In the genomic region with DNA sequence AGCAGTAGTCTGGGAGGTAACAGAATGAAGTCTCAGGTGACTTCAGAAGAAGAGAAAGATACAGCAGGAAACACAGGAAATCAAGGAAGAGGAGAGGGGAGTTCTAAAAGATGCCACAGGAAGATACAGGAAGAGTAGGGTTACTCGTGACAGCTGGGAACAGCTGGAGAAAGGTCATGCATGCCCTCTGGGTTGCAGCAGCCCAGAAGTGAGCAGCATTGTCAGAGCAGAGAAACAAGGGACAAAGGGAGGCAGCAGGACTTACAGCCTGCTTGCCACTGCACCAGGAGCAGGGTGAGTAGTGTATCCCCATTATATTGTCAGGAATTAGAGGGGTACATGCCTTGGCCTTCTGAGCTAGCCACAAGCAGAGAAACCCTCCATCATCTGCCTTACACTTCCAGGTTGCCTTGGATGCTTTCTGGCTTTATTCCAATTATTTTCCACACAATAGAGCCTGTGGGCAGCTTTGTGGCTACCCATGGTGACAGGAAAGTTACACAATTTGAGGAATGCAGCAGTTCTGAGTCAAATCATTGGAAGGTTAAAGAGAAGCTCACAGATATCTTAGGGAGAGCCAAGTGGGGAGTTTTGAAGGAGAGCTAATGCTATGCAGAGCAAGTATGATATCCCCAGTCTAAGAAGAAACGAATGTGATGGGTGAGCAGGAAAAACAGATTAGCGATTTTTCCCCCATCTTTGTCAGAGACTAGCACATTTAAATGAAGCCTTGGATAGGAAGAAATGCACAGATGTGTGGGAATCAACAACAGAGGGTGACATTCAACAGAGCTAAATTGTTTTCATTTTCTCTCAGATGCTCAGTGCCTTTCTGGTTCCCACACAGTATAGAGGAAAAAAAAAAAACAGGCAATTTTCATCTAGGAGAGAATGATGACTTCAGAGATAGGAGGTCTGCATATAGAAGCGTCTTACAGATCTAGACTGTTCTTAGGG, we compare ENCODE assay signal across 11 mouse cellular contexts.
DNase-seq lines count a peak whose midpoint lies in the region; ATAC-seq and TF ChIP-seq lines count a peak whose summit lies in the region.
"Had no signal": no experiment of that assay in that cellular context is flagged by ENCODE, and none has a peak within 500 bp of the region (broad histone marks: within the 10 kb centered on the region; RNA-seq: fewer than 3 reads in every experiment).

No protein-coding gene starts in this region.

- no peak overlapping the region for H3K4me2 ChIP-seq in embryonic facial prominence, embryonic 14.5 days (ENCODE audit: low read depth, low read length)
- H3K4me2 ChIP-seq in lung, embryonic 14.5 days, result no peak overlapping the region
- H3K4me2 ChIP-seq in intestine, postnatal 0 days (replicated peaks; ENCODE audit: low read depth), result no peak overlapping the region
- H3K4me2 ChIP-seq: heart, embryonic 11.5 days had no signal

- H3K27ac ChIP-seq in embryonic facial prominence, embryonic 14.5 days (replicated peaks; ENCODE audit: low read depth, low read length), result no peak overlapping the region
- H3K27ac ChIP-seq in embryonic facial prominence, embryonic 10.5 days (replicated peaks), result no peak overlapping the region
- no peak overlapping the region for H3K27ac ChIP-seq in lung, embryonic 14.5 days (ENCODE audit: low read depth)
- H3K27ac ChIP-seq in intestine, postnatal 0 days (ENCODE audit: low read depth, low read length), result no peak overlapping the region
- H3K27ac ChIP-seq in thymus, adult 2 months (ENCODE audit: control insufficient read depth, insufficient read depth, low read length), result no peak overlapping the region

- no peaks in the 10 kb centered on the region for H3K27me3 ChIP-seq in embryonic facial prominence, embryonic 14.5 days (replicated peaks; ENCODE audit: control insufficient read depth, insufficient read depth, low read length)
- H3K27me3 ChIP-seq in embryonic facial prominence, embryonic 10.5 days (replicated peaks; ENCODE audit: low read depth, poor library complexity, severe bottlenecking), result no peaks in the 10 kb centered on the region
- H3K27me3 ChIP-seq in lung, embryonic 14.5 days (ENCODE audit: insufficient read depth, low read length), result no peaks in the 10 kb centered on the region
- no peaks in the 10 kb centered on the region for H3K27me3 ChIP-seq in intestine, postnatal 0 days (replicated peaks; ENCODE audit: control insufficient read depth, insufficient read depth, low read length)
- no peaks in the 10 kb centered on the region for H3K27me3 ChIP-seq in thymus, adult 2 months (ENCODE audit: control insufficient read depth, insufficient read depth, low read length)

- no peaks in the 10 kb centered on the region for H3K9me3 ChIP-seq in embryonic facial prominence, embryonic 14.5 days (ENCODE audit: control insufficient read depth, low read length)
- H3K9me3 ChIP-seq in embryonic facial prominence, embryonic 10.5 days, result no peaks in the 10 kb centered on the region
- H3K9me3 ChIP-seq in lung, embryonic 14.5 days (ENCODE audit: low read depth, low read length), result no peaks in the 10 kb centered on the region
- no peaks in the 10 kb centered on the region for H3K9me3 ChIP-seq in intestine, postnatal 0 days (ENCODE audit: control insufficient read depth)

- no peak for ATAC-seq in embryonic facial prominence, embryonic 14.5 days (ENCODE audit: low read depth)
- ATAC-seq in lung, embryonic 14.5 days (ENCODE audit: insufficient read depth), result no peak
- ATAC-seq in intestine, postnatal 0 days, result no peak

- peak; percentile 4 for DNase-seq in embryonic facial prominence, embryonic 14.5 days (ENCODE audit: low spot score)
- no peak for DNase-seq in embryonic facial prominence, embryonic 10.5 days (ENCODE audit: low spot score)
- DNase-seq in lung, embryonic 14.5 days, result peak; percentile 5
- no peak for DNase-seq in lung, postnatal 25 days (ENCODE audit: low spot score)
- DNase-seq in layer of hippocampus, adult 9-11 months, result peak; percentile 67
- DNase-seq in thymus, adult 2 months, result no peak
- no peak for DNase-seq in gastrocnemius, postnatal 10 days
- DNase-seq: cerebellum, postnatal 36 days; thymus, postnatal 25 days had no signal

- no peak overlapping the region for H3K9ac ChIP-seq in embryonic facial prominence, embryonic 14.5 days (ENCODE audit: low read depth, low read length)
- H3K9ac ChIP-seq in lung, embryonic 14.5 days, result no peak overlapping the region
- no peak overlapping the region for H3K9ac ChIP-seq in intestine, postnatal 0 days (ENCODE audit: low read depth, low read length)

- WGBS in embryonic facial prominence, embryonic 14.5 days, result 42% methylated on average over 4 of the region's 4 CpGs
- WGBS in embryonic facial prominence, embryonic 10.5 days, result 45% methylated on average over 4 of the region's 4 CpGs
- WGBS in lung, embryonic 14.5 days, result 44% methylated on average over 4 of the region's 4 CpGs
- WGBS in intestine, postnatal 0 days, result 40% methylated on average over 4 of the region's 4 CpGs
- WGBS in thymus, adult 2 months, result 52% methylated on average over 4 of the region's 4 CpGs

- H3K36me3 ChIP-seq in embryonic facial prominence, embryonic 14.5 days (ENCODE audit: control insufficient read depth, insufficient read depth, low read length), result no peaks in the 10 kb centered on the region
- no peaks in the 10 kb centered on the region for H3K36me3 ChIP-seq in embryonic facial prominence, embryonic 10.5 days (replicated peaks)
- H3K36me3 ChIP-seq in lung, embryonic 14.5 days (ENCODE audit: insufficient read depth), result no peaks in the 10 kb centered on the region
- no peaks in the 10 kb centered on the region for H3K36me3 ChIP-seq in intestine, postnatal 0 days (ENCODE audit: control insufficient read depth, insufficient read depth)
- H3K36me3 ChIP-seq in thymus, adult 2 months (ENCODE audit: control insufficient read depth, insufficient read depth, low read length), result no peaks in the 10 kb centered on the region

- no peak overlapping the region for H3K4me3 ChIP-seq in embryonic facial prominence, embryonic 14.5 days (ENCODE audit: low read depth, low read length)
- no peak overlapping the region for H3K4me3 ChIP-seq in embryonic facial prominence, embryonic 10.5 days
- no peak overlapping the region for H3K4me3 ChIP-seq in lung, embryonic 14.5 days (ENCODE audit: low read depth, low read length)
- H3K4me3 ChIP-seq in intestine, postnatal 0 days (ENCODE audit: low read depth, low read length), result no peak overlapping the region
- H3K4me3 ChIP-seq in thymus, adult 2 months (ENCODE audit: control insufficient read depth, insufficient read depth, low read length), result no peak overlapping the region

- TF ChIP-seq CTCF in lung, embryonic 14.5 days (IDR thresholded peaks at IDR 0.05; ENCODE audit: low read depth), result no peak
- no peak for TF ChIP-seq CTCF in intestine, postnatal 0 days (IDR thresholded peaks at IDR 0.05; ENCODE audit: low read depth)
- no peak for TF ChIP-seq CTCF in thymus, adult 2 months (IDR thresholded peaks at IDR 0.05; ENCODE audit: borderline replicate concordance, control insufficient read depth, extremely low read depth, insufficient read depth, low read length, poor library complexity)

- H3K4me1 ChIP-seq in embryonic facial prominence, embryonic 14.5 days (ENCODE audit: control insufficient read depth, insufficient read depth, low read length), result no peaks in the 10 kb centered on the region
- H3K4me1 ChIP-seq in embryonic facial prominence, embryonic 10.5 days, result peaks cover 6% of the 10 kb centered on the region
- H3K4me1 ChIP-seq in lung, embryonic 14.5 days (ENCODE audit: insufficient read depth), result no peaks in the 10 kb centered on the region
- H3K4me1 ChIP-seq in intestine, postnatal 0 days (replicated peaks; ENCODE audit: control insufficient read depth, insufficient read depth, low read length), result no peaks in the 10 kb centered on the region
- no peaks in the 10 kb centered on the region for H3K4me1 ChIP-seq in thymus, adult 2 months (replicated peaks; ENCODE audit: control insufficient read depth, insufficient read depth, low read length)

- no peak for TF ChIP-seq POLR2A in thymus, adult 2 months (IDR thresholded peaks at IDR 0.05; ENCODE audit: control insufficient read depth, extremely low read depth, insufficient read depth, low read length, poor library complexity)

Comparison
In these comparisons a context has a peak if more than half of its experiments do, and no peak if none do; other contexts are left out.
1. DNase-seq: peak in embryonic facial prominence, embryonic 14.5 days (single experiment), lung, embryonic 14.5 days (single experiment) and layer of hippocampus, adult 9-11 months (single experiment); none in embryonic facial prominence, embryonic 10.5 days (single experiment), lung, postnatal 25 days (single experiment), thymus, adult 2 months (single experiment) and gastrocnemius, postnatal 10 days (single experiment).